Mouse (Mus musculus) liver, embryonic 16.5 days (tissue): ENCODE measurements at regions not wholly inside any gene's neighbourhood (a gene's known extent, or its start where the extent isn't known, plus 50 kb on each side); places are given as distances from the start of the nearest gene placed in this dataset.

ENCODE experiments used
- ATAC-seq: fragments of 200-750 bp; cut with Nextera tagmentation; 2 replicates; pipeline ENCODE4 v1.8.0; 2017; ENCODE audit warnings: low read depth, mild to moderate bottlenecking, moderate number of reproducible peaks, moderate library complexity
- H3K27ac ChIP-seq: fragments of 300-500 bp; sonication (generic); 2 replicates; pipeline ENCODE4 v1.5.1; 2014; ENCODE audit warnings: mild to moderate bottlenecking, low read length
- H3K27me3 ChIP-seq: fragments of 300-500 bp; sonication (generic); 2 replicates; pipeline ENCODE4 v1.6.1; 2014; ENCODE audit warnings: low read depth, low read length, mixed read lengths; ENCODE audit not compliant: control insufficient read depth, insufficient read depth
- H3K36me3 ChIP-seq: fragments of 300-500 bp; sonication (generic); 2 replicates; pipeline ENCODE4 v1.6.1; 2014; ENCODE audit warnings: mild to moderate bottlenecking; ENCODE audit not compliant: control insufficient read depth, insufficient read depth
- H3K4me1 ChIP-seq: fragments of 300-500 bp; sonication (generic); 2 replicates; pipeline ENCODE4 v1.6.1; 2014; ENCODE audit warnings: low read depth, low read length, mixed read lengths; ENCODE audit not compliant: control insufficient read depth
- H3K4me2 ChIP-seq: fragments of 300-500 bp; sonication (generic); 2 replicates; pipeline ENCODE4 v1.6.1; 2014; ENCODE audit warnings: low read depth, low read length, mixed read lengths
- H3K4me3 ChIP-seq: fragments of 300-500 bp; sonication (generic); 2 replicates; pipeline ENCODE4 v1.5.1; 2014; ENCODE audit warnings: low read depth, mild to moderate bottlenecking, low read length
- H3K9ac ChIP-seq: fragments of 300-500 bp; sonication (generic); 2 replicates; pipeline ENCODE4 v1.6.1; 2014; ENCODE audit warnings: low read depth, low read length
- H3K9me3 ChIP-seq: fragments of 300-500 bp; sonication (generic); replicated peaks from 2 replicates; pipeline ENCODE4 v1.6.1; 2016; ENCODE audit warnings: low read length; ENCODE audit not compliant: control insufficient read depth
- WGBS: fragments of 180-500 bp; shearing (Covaris S2); extraction: QIAGEN DNeasy Blood & Tissue Kit; methylation state at CpG from one replicate; pipeline ENCODE4 v1.1.7; 2014; ENCODE audit not compliant: insufficient replicate concordance; 5-methylcytosine and 5-hydroxymethylcytosine counted together

DNA sequence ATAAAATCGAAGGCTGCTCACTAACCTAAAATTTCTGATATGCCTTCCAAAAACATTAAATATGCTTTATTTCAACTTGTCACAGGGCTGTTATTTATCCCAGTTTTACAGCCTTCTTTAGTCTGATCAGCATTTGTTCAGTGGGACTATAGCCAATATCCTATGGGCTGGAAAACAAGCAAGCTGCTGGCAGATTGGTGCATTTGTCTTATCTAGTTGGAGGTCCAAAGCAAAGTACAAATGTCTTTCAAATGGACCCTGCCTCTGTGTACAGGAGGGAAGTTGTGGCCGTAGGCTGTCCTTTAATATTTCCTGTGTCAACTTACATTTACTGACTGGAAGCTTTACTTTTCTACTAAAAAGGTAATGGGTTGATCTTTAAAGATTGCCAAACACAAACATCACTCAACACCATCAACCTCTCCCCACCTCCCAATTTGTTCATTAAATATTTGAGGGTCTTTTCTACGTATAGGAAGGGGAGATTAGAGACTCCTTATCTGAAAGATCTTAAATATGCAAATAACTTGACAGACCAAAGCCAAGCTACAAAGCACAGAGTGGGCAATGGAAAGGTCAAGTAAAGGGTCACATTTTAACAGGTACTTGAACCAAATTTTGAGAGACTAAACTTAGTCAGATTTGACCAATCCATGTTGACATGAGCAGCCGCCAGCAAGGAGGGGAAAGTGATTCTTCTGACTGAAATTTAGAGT is 233.4 kb downstream of the Gm11232 start:
- 35% methylated on average over 4 of the region's 4 CpGs for WGBS
- H3K4me1 ChIP-seq: no peaks in the 10 kb centered on the region
- no peak overlapping the region for H3K27ac ChIP-seq
- no peak overlapping the region for H3K4me3 ChIP-seq
- H3K27me3 ChIP-seq: no peaks in the 10 kb centered on the region
- no peaks in the 10 kb centered on the region for H3K9me3 ChIP-seq
- H3K36me3 ChIP-seq: no peaks in the 10 kb centered on the region
- H3K4me2 ChIP-seq: no peak overlapping the region
- peak; percentile 53 for ATAC-seq
- H3K9ac ChIP-seq: no peak overlapping the region

DNA sequence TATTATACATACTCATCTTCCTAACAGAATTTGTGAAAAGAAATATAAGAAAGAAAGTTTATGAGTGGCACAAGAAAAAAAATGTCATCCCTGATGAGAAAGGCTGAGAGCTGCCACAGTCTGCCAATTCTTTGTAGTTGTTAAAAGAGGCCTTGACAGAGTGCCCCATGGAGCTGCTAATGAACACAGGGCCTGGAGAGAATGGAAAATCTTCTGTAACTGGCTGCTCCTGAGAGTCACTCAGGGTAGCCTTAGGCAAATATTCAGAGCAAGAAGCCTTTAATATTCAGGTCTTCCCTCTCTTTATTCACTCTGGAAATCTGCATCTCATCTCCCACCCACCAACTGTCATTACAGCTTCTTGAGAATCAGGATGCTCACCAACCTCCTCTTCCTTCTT is 237.0 kb downstream of the Gm11232 start:
- Histone ChIP-seq H3K27me3 (no peaks in the 10 kb centered on the region), H3K4me2 (no peak overlapping the region), H3K9me3 (no peaks in the 10 kb centered on the region), H3K36me3 (no peaks in the 10 kb centered on the region), H3K27ac (no peak overlapping the region), H3K9ac (no peak overlapping the region), H3K4me3 (no peak overlapping the region), H3K4me1 (no peaks in the 10 kb centered on the region)
- ATAC-seq: no peak

DNA sequence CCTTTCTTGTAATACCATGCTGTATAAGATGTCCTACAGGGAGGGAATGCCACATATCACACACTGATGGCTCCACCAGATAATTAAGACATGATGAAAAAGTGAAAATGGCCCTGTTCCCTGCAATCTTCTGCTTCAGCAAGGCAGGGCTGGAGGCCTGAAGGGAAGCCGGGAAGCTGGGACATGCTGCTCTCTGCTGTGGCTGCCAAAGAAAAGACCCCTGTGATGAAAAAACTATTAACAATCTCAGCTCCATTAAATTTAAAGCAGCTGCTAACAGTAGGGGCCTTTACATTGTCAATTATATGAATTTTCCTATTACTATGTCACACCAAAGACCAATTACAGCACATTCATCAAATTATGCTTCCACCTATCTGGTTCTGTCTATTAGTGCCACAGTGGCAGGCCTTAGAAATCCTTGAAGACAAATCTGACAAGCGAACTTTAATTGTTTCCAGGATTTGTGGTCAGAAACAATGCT is 239.8 kb downstream of the Gm11232 start:
- Histone ChIP-seq H3K9ac (no peak overlapping the region), H3K9me3 (no peaks in the 10 kb centered on the region; the same call in 1 of the 2 replicates), H3K36me3 (no peaks in the 10 kb centered on the region), H3K4me2 (no peak overlapping the region), H3K27me3 (no peaks in the 10 kb centered on the region), H3K27ac (no peak overlapping the region), H3K4me3 (no peak overlapping the region), H3K4me1 (no peaks in the 10 kb centered on the region)
- no peak for ATAC-seq
- WGBS: 58% methylated on average over 2 of the region's 2 CpGs

DNA sequence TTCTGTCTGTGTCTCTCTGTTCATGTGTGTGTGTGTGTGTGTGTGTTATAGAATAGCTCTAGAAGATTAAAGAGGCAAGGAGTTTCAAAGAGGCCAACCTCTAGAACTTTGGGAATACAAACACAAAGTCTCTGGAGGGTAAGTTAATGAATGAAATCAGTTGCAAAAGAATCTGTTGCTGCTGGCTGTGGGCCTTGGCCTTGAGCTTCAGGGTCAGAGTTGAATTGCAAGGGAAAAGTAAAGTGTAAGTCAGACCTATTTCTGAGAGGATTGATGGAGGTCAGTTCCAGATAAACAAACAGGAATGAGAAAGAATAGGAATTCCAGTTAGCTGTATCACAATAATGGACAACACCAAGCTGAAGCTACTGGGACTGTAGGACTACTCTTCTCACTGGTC is 250.9 kb downstream of the Gm11232 start:
- ATAC-seq: no peak
- no peak overlapping the region for H3K9ac ChIP-seq

DNA sequence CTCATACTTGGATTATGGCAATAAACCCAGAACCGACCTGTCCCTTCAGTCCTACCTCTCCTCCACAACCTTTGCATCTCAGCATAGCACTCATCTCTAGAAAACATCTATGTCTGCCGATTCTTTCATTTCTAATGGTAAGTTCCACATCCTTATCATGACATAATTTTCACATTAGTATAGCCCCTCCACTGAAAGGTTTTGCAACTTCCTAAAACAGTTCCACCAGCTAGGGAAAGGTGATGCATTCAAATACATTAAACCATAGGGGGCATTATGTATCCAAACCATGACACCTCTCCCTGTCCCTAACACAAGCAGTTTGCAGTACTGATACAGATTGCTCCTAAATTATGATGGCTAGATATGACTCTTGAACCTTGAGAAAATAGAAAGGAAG is 268.0 kb downstream of the Gm11232 start:
- Histone ChIP-seq H3K27me3 (no peaks in the 10 kb centered on the region), H3K36me3 (no peaks in the 10 kb centered on the region), H3K9ac (no peak overlapping the region), H3K4me2 (no peak overlapping the region), H3K4me1 (no peaks in the 10 kb centered on the region), H3K9me3 (no peaks in the 10 kb centered on the region), H3K27ac (no peak overlapping the region), H3K4me3 (no peak overlapping the region)
- 41% methylated on average over 2 of the region's 2 CpGs for WGBS
- no peak for ATAC-seq

More for the DNA sequence above, 250.9 kb downstream of the Gm11232 start:
- Histone ChIP-seq H3K4me3 (no peak overlapping the region), H3K4me2 (no peak overlapping the region), H3K27me3 (no peaks in the 10 kb centered on the region), H3K27ac (no peak overlapping the region), H3K9me3 (no peaks in the 10 kb centered on the region), H3K4me1 (no peaks in the 10 kb centered on the region), H3K36me3 (no peaks in the 10 kb centered on the region)

DNA sequence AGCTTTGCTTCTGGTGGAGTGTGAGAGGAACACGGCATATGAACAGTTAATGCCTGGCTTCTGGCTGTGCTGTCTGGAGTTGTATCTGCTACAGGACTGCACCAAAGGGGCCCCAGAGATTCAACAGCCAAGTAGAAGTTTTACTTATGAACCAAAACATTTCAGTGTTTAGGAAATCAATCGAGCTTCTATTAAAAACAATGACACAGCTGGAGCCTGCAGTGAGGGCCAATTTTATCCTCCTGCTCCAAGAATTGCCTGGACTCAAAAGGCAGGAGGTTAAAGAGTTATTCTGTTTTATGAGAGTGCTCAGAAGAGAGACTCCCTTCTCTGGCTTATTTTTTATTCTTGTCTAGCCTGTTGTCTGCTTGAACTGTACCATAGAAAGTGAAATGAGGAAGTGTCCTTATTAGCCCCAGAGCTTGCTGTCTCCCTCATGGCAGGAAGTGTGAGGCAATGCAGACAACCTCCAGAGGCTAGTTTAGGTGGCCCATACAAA is 269.1 kb downstream of the Gm11232 start:
- H3K9me3 ChIP-seq: no peaks in the 10 kb centered on the region
- no peaks in the 10 kb centered on the region for H3K27me3 ChIP-seq
- 36% methylated on average over 2 of the region's 2 CpGs for WGBS
- H3K9ac ChIP-seq: no peak overlapping the region
- ATAC-seq: peak; percentile 61
- H3K4me1 ChIP-seq: no peaks in the 10 kb centered on the region
- 0 out of 2 replicates have a peak overlapping the region, but pooled peaks have one; percentile 1 for H3K4me2 ChIP-seq
- no peak overlapping the region for H3K27ac ChIP-seq
- no peaks in the 10 kb centered on the region for H3K36me3 ChIP-seq
- no peak overlapping the region for H3K4me3 ChIP-seq

DNA sequence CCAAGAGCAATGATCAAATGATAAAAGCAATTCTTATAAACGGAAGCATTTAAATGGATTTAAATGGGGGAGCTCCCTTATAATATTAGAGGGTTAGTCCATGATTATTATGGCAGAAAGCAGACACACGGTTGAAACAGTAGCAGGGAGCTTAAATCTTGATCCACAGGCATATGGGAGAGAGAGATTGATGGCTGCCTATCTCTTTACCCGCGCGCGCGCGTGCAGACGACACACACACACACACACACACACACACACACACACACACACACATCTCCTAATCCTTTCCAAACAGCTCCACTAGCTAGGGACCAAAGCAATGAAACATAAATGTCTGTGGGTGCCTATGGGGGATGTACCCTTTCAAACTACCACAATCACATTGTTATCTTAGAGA is 269.7 kb downstream of the Gm11232 start:
- Histone ChIP-seq H3K36me3 (no peaks in the 10 kb centered on the region), H3K27me3 (no peaks in the 10 kb centered on the region), H3K9me3 (no peaks in the 10 kb centered on the region), H3K9ac (no peak overlapping the region), H3K4me3 (no peak overlapping the region), H3K4me1 (no peaks in the 10 kb centered on the region), H3K27ac (no peak overlapping the region), H3K4me2 (no peak overlapping the region)
- 89% methylated on average over 9 of the region's 9 CpGs for WGBS
- ATAC-seq: no peak

DNA sequence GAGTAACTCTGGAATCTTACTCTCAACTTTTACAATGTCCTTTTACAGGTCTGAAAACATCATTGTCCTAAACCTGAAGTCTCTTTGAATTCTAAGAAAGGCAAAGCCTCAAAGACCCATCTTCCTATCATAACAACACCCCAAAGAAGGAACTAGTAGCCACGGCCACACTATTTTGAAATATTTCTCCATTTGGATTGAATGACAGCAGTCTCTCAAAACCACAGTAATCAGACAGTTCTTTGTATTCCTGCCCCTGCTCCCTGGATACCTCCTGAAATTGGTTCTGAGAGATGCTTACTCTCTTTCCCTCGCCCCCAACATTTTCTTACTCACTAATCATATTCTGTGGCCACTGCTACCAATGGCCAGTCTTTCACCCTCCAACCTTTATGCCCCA is 276.8 kb downstream of the Gm11232 start:
- no peaks in the 10 kb centered on the region for H3K4me1 ChIP-seq
- no peak overlapping the region for H3K4me3 ChIP-seq
- H3K9ac ChIP-seq: no peak overlapping the region
- no peak for ATAC-seq
- H3K9me3 ChIP-seq: no peaks in the 10 kb centered on the region
- no peak overlapping the region for H3K27ac ChIP-seq
- 43% methylated on average over 2 of the region's 2 CpGs for WGBS
- H3K4me2 ChIP-seq: no peak overlapping the region
- H3K27me3 ChIP-seq: no peaks in the 10 kb centered on the region
- no peaks in the 10 kb centered on the region for H3K36me3 ChIP-seq

DNA sequence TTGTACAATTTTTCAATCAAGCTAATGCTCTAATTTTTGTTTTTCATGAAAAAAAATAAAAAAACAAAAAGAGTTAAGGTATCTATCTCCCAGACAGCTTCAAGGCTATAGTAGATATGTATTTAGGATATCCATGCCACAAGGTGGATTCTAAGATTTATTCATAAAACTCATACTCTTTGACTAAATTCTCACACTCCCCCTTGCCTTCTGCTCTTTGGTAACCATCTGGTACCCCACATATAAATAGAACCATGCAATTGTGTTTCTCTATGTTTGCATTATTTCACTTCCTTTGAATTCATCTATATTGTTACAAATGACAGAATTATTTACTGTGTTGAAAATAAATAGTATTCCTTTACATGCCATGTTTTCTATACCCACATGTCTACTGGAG is 287.2 kb downstream of the Gm11232 start:
- no peak overlapping the region for H3K27ac ChIP-seq
- no peak overlapping the region for H3K4me3 ChIP-seq
- no peaks in the 10 kb centered on the region for H3K4me1 ChIP-seq
- H3K9ac ChIP-seq: no peak overlapping the region
- ATAC-seq: no peak
- H3K36me3 ChIP-seq: no peaks in the 10 kb centered on the region
- H3K9me3 ChIP-seq: no peaks in the 10 kb centered on the region
- no peaks in the 10 kb centered on the region for H3K27me3 ChIP-seq
- H3K4me2 ChIP-seq: no peak overlapping the region
